Mouse (Mus musculus): ENCODE measurements around the gene Gm29094.
"Not testable (repeated sequence)": the region's sequence is repeated elsewhere in the genome, so short reads cannot be mapped to it uniquely, and the experiment has no call there.

The Gm29094 gene

DNA sequence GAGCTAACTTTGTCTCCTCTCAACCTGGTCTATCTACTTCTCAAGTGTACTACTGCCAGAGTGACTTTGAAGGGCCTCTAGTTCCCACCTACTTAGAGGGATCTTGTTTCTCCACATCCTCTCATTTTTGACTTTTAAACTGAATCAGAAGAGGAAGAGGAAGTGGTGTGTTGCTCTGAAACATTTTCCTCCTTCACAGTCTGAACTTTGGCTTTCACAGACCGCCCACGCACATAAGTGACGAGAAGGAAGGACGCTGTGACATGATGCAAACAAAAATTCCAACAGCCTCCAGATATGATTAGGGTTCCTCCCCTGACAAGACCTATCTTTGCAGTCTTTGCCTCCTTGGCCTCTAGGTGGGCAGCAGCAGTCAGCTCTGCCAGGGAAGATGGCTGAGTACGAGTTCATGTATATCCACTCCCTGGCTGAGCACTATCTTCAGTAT is at the start of gene Gm29094, which contains the start of gene Bcl2a1b:
Gene Gm29094, plus strand, starts transcription at position 411 of the 448 bp plus-strand sequence.
Gene Bcl2a1b, plus strand, starts transcription at position 241 of the 448 bp plus-strand sequence.
- not testable (repeated sequence) for DNase-seq

DNA sequence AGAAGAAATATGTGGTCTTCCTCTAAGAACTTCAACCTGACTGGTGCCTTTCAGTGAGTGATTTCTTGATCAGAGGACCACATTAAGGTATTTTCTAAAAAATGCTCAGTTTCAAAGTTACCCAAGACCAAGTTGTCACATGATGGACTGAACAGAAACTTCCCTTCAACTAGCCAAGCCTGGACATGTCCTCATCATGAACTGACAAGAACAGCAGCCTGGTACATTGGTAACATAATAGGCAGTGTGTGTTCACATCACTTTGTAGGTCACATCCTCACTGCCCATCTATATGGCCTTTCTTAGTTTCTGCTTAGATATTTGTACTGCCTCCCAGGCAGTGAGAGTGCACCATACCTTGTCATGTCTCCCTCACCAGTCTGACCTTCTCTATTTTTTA is 26.6 kb upstream of the Gm29094 start:
- DNase-seq = not testable (repeated sequence)

DNA sequence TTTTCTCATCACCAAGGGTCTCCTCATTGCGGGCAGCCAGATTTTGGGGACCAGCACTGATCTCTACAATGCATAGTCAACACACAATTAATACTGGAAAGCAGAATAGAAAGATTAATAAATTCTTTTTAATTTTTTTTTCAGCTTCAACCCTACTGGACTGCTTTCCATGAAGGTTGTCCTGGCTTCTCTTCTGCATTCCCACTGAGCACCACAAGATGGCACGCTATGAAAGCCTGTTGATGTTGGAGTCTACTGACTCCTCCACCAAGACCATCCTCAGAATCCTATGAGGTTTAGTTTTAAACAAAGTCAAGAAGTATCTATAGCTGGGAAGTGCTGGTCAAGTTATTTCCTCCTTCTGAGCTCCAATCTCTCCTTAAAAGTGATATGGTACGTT is 20.3 kb upstream of the Gm29094 start:
- DNase-seq = peak; percentile 43

DNA sequence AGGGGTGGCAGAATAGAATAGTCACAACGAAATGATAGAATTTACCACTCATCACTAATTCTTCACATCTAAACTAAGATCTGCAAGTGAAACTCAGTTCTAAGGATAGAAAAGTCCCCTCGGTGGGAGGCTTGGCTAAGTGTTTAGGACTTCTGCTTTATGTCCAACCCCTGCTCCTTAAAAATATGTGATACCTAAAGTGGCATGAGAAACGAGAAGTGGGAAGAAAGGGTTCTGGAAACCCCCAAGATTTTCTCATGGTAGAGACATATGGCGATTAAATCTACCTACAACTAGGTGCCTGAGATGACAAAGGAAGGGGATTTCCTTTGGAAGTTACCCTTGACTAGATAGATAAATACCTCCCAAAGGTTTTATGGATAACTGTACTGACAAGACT is 19.7 kb upstream of the Gm29094 start:
- not testable (repeated sequence) for DNase-seq

DNA sequence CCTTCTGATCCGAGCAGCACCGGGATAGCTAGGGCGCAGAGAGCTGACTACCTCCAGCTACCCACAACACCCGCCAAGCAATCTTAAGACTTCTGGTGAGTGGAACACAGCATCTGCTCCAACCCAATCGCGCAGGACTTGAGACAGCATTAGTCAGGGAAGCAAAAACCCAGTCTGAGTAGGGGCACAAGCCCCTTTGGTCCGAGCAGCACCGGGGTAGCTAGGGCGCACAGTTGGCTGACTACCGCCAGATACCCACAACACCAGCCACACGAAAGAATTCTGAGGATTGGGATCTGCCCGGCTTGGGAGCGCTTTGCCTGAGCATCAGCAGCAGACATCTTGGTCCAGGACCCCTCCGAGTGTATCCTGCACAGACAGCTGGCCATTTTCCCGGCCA is 12.2 kb upstream of the Gm29094 start:
- DNase-seq = not testable (repeated sequence)

DNA sequence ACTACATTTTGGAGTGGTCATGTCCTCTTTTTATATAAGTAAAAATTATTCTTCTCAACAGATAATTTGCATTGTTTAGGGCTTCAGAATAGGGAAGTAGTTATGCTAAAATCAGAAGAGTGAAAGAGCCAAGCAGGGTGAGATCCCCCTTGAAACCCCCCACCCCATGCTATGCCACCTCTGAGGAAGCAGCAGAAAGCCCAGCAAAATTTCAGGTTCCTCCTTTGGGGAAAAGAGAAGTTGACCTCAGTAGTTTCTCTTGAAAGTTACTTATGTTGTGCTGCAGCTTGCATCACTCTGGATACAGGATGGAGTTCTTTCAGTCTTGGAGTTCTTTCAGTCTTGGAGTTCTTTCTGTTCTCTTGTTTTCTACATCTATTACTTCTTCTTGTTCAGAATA is 3.7 kb upstream of the Gm29094 start:
- DNase-seq = not testable (repeated sequence)

DNA sequence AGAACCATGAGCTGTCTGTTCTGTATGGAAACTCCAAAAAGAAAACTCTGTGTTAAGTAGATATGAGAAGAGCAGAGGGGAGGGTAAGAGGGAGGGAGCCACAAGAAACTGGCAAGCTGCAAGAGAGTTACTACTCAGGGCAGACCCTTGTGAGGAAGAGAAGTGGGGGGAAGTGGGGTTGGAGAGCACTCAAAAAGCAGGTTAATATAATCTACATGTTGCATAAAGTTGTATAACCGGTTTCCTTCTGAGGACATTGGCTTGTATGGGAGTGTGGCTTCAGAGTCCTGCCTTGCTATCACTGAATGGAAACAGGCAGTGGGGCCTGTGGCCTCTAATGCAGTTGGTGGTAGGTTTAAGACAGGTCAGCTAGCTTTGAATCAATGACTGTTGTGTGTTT is 1.7 kb upstream of the Gm29094 start:
- DNase-seq = not testable (repeated sequence)

DNA sequence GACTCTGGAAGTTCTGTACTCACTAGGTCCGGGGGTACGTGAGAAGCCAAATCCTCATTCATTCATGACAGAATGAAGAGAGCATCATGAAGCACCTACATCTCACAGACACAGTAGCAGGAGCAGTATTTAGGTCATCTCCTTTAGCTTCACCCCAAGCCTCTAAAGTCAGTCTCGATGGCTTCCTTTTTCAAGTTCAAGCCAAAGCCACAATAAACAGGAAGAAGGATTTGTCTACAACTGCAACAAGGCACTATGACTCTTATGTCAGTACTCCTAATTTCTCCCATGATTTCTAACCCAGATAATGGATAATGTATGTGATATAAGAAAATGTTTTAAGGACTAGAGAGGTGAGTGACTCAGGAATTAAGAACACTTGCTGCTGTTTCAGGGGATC is 830 bp upstream of the Gm29094 start:
- not testable (repeated sequence) for DNase-seq

DNA sequence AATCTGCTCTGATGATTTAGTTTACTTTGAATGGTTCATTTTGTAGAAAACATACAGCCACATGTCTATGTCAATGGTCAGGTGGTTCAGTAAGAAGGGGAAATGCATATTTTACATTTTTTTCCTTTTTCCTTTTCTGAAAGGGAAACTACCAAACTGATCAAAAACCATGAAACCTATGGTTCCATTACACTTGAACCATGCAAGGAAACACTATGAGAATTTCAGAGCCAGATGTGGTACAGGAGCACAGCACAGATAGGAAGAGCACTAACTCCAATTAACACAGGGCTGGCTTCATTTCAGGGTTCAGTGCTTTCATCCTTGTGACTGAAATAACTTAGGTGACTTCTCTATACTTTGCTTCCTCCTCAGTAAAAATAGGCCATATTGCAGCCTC is 3.1 kb downstream of the Gm29094 start:
- DNase-seq = not testable (repeated sequence)

DNA sequence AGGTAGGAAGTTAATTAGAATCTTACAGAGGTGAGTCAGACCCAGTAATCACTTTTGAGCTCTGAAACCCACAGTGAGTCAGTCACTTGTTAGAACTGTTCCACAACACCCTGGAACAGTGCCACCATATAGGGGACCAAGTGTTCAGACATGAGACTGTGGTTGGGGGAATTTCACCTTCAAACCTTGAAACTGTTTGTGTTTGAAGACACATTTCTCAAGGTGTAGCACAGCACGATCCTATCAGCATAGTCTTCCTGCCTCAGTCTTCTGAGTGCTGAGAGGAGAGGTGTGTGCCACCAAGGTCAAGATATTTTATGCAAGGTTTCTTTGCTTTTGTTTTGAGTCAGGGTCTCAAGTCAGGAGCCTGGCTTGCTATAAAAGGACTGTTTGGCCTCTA is 9.8 kb downstream of the Gm29094 start:
- DNase-seq = not testable (repeated sequence)

DNA sequence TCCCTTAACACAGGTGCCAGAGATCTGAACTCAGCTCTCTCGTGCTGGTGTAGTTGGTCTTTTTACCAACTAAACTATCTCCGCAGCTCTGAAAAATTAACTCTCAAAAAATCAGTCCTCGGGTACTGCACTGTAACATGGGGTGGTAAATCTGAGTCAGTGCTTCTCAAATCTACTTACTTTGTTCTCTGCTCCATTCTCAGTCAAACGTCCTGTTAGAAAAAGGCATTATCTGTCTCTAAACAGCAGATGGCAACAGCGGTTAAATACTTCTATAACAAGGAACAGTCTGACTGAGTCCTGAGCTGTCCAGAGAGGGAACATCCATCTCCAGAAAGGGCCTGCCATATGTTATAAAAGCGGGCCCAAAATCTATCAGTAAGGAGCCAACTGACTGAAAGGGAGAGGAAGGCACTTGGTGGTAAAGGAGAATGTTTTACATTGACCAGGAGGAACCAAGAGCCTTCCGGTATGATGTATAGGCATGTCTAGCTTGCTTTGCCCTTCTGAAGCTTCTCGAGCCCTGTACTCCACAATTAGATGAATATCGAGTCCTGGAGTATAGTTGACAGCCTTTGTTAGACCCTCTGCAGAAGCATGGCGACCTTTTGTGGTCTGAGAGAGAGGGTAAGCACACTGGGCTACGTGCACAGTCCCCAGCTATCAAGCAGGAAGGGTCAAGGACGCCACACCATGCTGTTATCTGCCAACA is 11.3 kb downstream of the Gm29094 start, which contains the start of gene Mthfs:
Gene Mthfs, plus strand, starts transcription at position 324 of the 712 bp plus-strand sequence.
- peak; percentile 25 for DNase-seq

DNA sequence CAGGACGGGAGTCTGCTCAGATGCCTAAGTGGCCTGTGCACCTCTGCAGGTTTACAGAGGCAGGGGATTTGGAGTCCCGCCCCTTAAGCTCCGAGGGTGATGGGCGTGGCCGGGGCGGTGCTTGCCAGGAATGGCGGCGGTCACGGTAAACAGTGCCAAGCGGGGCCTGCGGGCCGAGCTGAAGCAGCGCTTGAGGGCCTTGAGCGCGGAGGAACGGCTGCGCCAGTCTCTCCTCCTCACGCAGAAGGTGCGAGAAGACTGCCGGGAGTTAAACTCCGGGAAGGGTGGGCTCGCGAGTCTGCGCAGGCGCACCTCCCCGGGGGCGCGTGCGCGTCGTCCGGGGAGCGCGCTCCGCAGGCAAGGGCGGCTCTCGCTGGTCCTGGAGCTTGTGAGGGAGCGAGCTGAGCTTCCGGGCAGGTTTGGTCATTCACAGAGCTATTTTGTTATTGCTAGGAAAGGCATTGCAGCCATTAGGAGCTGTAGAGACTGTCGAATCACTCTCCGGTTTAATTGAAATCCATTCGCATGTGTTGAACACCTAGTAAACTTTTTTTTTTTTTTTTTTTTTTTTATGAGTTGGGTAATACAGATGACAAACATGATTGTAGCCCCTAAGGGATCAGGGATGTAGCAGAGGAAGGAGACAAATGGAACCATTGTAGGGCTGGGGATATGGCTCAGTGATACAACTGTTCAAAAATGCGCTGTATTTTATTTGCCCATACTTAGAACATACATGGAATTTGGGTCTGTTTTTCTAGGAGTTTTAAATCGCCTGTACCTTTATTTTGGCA is 12.1 kb downstream of the Gm29094 start:
- peak; percentile 97 for DNase-seq

DNA sequence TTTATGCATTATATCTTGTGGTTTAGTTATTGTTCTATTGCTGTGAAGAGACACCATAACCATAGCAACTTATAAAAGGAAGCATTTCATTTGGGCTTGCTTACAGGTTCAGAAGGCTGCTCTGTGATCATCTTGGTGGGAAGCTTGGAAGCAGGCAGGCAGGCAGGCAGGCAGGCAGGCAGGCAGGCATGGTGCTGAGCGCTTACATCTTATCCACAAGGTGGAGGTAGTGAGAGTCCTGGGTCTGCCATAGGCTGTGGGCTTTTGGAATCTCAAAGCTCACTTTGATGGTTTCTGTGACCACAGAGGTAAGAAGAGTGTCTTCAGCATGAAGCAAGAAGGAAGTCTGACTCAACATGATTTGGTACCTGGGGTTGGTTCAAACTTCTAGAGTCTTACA is 13.2 kb downstream of the Gm29094 start:
- DNase-seq = peak; percentile 42

DNA sequence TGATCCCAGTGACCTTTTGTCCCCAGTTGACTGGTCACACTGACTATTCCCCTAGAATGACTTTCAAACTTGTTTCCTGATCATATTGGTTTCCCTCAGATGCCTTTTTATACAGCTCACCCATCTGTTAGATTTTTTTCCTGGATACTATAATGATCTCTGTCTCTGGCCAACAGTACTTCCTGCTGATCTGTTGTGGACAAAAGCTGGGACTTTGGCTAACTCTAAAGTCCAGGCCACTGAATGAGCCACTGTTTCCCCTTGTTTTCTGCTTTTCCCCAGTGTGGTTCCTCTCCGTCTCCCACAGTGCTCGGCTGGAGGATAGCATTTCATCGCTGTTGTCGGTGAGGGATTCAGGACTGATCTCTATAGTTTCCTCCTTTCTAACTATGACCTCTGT is 19.0 kb downstream of the Gm29094 start:
- not testable (repeated sequence) for DNase-seq

DNA sequence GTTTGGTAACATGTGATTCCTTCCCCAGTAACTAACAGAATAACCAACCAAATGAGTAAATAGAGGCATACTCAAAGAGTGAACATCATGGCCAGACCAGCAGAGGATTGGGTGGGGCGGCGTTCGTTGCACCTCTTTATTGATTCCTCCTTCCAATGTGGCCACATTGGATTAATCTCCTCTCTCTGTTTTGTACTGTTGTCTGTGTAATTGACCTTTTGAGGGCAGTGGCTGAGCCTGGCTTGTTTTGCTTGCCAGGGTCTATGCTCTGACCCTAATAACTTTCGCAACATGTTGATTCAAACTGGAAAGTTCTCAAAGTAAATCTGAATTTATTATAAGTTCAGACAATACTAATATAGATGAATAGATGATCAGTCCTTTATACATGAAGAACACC is 20.5 kb downstream of the Gm29094 start:
- not testable (repeated sequence) for DNase-seq

DNA sequence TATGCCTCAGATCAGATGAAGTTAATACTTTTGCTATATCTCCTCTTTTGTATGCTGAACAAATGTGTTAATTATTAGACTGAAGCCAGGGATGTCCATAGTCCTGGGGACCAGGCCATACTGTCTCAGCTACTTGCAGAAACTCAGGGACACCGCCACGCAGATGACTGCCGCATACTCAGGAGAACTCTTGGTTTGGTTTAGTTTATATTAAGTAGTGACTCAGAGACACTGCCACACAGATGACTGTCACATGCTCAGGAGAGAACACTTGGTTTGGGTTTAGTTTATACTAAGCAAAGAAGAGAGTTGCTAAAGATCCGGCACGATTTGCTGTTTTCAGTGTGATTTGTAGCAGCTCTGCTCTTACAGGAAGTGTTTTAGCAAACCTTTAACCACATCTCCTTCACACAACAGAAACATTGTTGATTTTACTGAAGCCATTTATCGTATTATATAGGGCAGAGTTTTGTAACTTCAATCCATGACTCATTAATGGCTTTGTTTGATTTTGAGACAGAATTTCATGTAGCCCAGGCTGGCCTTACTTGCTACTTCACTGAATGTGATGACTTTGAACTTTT is 21.6 kb downstream of the Gm29094 start:
- DNase-seq = not testable (repeated sequence)

DNA sequence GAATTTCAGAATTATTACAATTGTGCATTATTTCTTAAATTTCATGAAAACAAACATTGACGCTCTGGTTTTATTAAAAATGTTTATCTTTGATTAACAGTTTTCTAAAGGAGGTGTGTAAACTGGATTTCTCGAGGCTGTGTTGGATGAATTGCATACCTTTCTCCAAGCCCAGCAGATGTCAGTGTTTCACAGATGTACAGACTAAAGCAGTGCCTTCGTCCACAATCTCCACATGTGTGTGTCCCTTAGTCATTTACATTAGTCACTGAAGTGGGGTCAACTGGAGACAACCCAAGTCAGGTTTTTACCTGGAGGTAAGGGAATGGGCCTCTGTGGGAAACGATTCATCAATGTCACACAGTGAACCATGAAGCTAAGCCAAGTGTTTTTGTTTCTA is 26.9 kb downstream of the Gm29094 start:
- DNase-seq = no peak

DNA sequence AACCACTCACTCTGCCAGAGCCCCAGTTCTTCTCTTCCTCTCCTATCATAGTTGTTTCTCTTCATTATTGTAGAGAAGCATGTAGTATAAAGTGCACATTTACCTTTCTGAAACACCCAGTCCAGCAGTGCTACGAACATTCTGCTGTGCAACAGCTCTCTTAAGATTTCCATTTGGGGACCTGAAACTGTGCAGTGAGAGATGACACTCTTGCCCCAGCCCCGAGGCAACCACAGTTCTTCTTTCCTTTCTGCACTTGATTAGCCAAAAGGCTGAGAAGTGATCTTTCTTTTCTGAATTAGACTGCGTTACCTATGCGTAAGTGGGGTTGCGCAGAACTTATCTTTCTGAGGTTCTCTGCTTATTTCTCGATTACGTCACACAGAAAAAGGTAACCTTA is 28.9 kb downstream of the Gm29094 start:
- DNase-seq = no peak

DNA sequence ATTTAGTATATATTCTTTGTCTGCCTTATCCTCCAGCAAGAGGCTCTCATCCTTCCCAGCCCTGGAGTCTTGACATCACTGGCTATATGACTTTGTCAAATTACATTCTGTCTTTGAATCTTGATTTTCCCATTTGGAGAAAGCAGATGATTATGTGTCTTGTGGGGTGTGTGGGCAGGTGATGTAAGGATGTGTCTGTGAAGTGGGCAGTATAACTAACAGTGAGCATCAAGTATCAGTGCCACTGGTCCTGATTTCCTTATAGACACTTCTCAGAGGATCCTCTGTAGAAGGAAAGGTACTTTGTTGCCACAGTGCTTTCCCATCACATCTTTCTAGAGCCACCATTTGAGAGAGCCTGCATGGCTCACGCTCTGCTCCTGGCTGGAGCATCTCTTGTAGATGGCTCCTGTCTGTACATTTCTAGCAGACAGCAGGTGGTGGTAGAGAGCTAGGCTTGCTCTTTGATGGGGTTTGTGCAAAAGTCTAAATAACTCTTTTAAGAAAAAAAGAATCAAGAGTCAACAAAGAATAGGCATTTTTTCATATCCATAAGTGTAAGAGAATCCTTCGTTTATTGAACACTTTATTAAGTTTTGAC is 31.8 kb downstream of the Gm29094 start:
- not testable (repeated sequence) for DNase-seq

DNA sequence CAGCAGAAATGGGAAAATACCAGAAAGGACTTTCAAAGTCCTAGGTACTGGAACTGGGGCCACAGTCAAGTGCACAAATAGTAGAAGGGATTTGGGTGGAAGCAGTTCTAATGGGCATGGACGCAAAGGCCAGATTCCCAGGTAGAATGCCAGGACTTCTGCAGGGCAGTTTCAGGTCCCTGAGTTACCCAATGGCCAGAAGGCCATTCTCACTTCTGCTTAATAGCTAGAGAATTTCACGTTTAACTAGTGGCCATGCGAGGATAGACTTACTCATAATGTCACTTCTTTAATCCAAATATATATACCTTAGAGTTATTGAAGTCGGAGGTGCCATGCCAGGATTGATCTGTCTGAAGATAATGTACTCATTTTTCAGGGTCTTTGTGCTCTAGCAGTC is 38.0 kb downstream of the Gm29094 start:
- DNase-seq = not testable (repeated sequence)

DNA sequence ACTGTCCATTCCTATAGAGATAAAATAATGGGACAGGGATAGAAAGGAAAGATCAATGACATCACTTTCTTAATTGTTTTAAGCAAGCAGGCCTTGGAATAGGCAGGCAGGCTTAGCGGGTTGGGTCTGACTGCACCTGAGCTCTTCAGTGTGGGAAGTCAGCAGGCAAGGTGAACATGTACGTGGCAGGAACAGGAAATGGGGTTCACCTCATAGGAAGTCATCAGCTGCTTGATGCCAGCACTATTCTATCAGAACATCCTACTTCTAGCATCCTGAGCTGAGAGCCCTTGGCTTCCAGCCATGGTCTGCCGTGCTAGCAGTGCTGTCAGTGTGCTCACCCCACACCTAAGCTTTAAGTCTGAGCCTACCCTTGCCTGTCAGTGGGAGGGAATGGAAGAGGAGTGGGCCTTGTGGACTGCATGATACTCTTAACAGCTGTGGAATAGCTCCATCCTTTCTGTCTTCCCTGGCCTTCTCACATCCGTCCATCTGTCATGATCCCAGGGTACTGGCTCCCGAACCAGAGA is 39.9 kb downstream of the Gm29094 start:
- peak; percentile 37 for DNase-seq

DNA sequence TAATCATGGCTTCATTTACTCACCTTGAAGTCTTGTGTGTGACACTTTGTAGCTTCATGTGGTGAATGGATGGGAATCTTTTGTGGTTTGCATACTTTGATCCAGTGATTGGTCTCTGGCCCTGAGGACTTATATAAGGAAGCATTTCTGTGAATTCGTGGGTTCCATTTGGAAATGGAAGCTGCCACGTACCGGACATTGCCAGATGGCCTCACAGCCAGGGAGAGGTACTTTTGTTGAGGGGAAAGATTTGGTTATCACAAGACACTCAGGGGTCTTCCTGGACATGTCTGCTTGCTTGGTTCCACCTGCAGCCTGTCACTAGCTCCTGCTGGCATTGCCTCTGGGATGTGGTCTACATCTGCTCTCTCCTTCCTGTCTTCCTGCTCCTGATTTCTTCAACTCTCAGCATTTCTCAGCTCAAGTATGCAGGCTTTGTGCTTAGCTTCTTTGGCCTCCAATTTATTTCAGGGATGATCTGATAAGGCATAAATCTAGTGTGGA is 41.4 kb downstream of the Gm29094 start:
- peak; percentile 76 for DNase-seq

DNA sequence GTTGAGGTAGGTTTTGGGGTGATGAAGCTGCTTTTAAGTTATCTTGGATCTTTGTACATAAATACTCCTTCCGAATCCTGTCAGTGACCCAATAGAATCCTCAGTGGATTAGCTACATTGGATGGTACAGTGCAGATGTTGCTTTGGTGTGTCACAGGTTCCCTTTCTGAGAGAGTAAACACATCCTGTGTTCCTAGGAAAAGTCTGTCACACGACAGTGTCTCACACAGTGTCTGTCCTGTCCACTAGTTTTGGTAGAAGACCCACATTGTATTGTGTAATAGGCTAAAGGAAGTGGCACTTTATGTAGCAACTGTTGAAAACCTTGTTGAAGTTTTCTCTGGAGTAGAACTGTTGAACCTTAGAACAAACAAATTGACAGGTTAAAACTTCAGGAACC is 54.2 kb downstream of the Gm29094 start:
- no peak for DNase-seq
